Mouse (Mus musculus) spleen, postnatal 4 days (tissue): ENCODE measurements around the gene Apbb2.

Experiments used
- DNase-seq, 2 experiments: peaks; one replicate each; pipeline ENCODE4 v3.0.0; 2022; ENCODE audit warnings: low spot score in 2 of 2

Gene Apbb2

GRCm38 (mm10) chr5:66415700-66416543, 202.7 kb downstream of the Apbb2 start:
- DNase-seq: no peak

DNA sequence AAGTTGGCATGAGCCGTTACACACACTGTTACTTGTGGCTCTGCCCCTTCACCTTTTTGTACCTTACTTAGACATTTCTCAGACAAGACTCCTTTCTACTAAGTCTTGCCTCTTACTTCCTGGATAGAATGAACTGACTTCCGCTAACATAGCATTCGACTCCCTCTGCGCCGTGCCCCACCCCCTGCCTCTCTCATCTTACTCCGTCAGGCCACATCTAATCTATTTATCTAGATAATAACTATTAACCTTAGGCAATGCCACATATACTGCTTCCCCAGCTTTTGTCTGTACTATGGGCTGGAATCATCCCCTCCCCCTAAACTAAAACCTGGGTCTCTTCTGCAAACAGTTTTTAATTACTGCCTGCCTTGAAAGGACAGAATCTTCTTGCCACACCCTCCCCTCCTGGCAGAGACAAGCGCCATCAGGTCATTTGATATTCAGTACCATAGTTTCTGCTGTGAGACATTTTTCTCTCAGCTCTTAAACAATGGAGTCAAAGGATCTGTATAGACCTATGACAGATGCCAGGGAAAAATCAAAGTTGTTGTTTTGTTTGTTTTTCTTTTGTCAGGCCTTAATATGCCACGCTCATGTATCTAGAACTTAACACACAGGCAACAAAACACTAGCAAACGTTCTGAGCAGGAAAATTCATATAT, 203.4 kb downstream of the Apbb2 start:
- DNase-seq: no peak

DNA sequence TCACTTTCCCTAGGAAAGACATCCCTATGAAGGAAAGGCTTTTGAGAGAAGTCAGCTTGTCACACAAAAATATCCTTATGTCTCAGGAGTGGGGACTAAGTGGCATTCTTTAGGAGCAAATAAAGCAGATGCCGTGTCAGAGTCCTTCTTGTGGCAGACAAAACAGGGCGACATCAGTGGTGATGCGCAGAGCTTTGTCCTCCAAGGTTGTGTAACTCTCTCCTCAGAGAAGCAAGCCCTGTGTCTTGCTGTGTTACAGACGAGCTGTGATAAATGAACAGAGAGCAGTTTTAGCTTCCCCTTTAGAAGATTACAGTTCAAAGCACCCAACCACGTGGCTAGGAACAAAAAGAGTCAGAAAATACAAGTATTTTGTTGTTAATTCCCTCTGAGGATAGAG, 205.2 kb downstream of the Apbb2 start:
- DNase-seq: no peak

- DNase-seq: no peak
These were observed 205.8 kb downstream of the Apbb2 start for GRCm38 (mm10) chr5:66412821-66413220.

DNA sequence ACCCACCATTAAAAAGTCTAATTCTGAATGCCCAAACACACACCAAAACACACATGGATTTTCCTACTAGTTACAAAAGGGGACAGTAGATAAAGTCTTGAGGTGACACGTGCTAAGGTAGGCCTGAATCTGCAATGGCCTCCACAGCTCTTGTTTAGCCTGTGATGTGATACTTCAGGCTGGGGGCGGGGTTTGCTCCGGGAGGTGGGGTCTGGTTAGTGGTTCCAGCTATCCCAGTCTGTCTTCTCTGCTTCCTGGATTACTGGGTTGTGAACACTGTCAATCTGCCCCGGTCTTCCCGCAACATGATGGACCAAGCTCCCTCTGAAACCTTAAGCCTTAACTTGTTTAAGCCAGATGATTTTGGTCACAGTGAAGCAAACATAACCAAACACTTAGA, 210.0 kb downstream of the Apbb2 start:
- no peak for DNase-seq

GRCm38 (mm10) chr5:66407948-66408347, 210.6 kb downstream of the Apbb2 start:
- no peak for DNase-seq

GRCm38 (mm10) chr5:66406431-66406830, 212.2 kb downstream of the Apbb2 start:
- no peak for DNase-seq

DNA sequence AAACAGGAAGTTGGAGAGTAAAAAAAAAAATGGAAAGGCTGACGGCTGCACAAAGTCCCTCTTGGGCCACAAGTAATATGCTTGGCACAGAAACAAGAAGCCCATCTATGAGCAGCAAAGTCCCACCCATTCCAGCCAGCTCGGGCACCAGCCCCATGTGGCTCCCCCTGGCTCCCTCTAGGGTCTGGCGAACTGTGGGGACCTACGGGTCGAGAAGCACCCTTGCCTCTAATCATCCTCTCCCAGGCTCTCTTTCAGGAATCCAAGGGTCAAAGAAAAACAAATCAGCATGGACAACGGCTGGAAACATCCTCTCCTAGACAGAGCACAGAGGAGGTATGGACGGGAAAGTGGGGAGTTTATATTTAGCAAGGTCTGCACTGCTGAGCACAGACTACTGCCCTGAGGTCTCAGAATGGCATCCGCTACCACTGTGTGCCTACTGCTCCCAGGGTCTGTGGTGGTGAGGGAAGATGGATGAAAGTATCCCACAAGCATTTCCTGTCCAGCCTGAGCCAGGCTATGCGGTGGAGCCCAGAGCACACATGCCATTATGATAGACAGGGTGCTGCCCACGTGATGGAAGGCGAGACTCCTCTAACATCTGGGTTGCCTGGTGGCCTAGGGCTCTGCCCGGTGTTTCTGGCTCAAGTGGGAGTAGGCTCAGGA, 212.7 kb downstream of the Apbb2 start:
- no peak for DNase-seq

- DNase-seq: no peak
These were observed 213.3 kb downstream of the Apbb2 start for GRCm38 (mm10) chr5:66405305-66405704.

- no peak for DNase-seq
These were observed 218.0 kb downstream of the Apbb2 start for GRCm38 (mm10) chr5:66400563-66400962.

DNA sequence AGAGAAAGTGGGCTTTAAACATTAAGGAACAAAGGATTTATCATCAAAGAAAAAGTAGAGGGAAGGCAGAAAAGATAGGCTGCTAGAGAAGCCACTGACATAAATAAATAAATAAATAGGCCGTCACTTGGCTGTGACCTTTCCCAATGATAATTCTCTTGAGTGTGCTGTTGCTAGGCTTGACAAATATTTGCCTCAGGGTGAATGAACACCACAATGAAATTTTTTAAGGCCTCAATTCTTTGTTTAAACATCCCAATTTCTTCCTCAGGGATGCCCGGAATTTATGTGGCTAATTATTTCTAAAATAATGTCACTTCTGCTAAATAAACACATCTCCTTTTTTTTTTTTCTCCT, 219.3 kb downstream of the Apbb2 start:
- DNase-seq: no peak

GRCm38 (mm10) chr5:66398530-66399263, 219.9 kb downstream of the Apbb2 start:
- DNase-seq: no peak

DNA sequence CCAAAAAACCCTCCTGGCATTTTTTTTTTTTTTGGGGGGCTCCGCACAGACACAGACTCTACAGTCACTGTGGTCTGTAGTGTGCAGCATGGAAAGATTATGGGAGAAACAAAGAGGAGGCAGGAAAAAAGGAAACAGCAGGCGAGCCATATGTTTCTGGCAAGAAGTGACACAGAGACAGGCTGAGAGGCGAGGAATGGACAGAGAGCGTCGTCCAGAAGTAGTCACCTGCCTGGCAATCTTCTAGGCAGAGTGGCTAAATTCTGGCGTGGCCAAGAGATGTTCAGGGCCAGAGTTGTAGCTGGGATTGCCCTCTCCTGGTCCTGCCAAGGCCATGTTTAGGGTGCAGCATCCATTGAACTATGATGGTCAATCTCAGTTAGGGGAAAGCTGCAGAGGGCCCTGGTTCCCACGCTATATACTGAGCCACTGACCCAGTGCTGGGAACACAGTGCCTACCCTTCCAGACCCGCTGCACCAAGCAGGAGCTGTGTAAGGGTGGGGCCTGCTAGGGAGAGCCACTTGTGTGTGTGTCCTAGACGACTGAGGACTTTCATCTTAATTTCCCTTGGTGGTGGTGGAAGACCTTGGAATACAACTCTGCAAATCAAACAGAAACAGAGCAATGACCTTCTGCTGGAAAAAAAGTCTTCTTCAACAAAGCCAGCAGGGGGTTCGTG, 224.7 kb downstream of the Apbb2 start:
- DNase-seq: no peak

DNA sequence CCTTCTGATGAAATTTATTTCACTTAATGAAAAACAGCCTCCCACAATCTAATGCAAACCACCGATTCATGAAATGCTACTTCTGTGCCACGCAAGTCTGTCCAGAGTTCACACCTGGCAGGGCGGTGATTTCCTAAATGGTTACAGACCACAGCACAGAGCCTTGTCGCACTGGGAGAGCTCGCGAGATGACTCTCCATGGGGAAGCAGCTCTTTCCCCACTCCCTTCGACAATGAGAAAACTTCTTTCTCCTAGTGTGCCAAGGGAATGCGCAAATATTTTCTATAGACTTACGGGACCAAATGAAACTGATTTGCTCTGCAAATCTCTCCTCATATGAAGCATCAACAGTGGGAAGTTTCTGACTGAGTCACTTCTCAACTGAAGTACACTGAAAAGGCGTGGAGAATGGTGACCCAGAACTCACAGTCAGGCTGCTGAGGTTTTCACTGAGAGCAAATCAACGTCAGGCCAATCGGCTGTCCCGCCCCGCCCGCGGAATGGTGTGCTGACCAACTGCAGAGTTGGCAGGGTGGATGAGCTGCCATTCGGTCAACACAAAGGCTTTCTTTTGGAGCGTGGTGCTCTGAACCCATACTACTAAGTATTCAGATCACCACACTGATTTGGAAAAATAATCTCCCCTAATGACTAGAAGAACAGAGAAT, 225.6 kb downstream of the Apbb2 start:
- DNase-seq: no peak

DNA sequence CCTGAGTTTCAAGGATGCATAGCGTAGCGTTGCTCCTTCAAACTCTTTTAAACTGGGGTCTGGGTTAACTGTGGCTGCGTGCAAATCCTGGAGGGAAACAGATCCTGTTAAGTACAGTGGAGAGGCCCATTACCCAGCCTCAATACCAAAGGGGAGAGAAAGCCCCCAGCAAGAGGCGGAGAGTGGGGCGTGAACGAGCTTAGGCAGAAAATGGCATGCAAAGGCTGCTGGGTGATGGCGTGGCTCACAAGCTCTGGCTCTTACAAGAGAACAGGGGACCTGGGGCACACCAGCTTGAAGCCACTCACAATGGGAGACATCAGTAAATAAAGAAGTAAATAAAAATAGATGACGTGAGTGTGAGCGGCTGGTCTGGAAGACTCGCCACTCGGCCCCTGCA, 226.8 kb downstream of the Apbb2 start:
- no peak for DNase-seq

- no peak for DNase-seq
These were observed 227.3 kb downstream of the Apbb2 start for GRCm38 (mm10) chr5:66391299-66391698.

DNA sequence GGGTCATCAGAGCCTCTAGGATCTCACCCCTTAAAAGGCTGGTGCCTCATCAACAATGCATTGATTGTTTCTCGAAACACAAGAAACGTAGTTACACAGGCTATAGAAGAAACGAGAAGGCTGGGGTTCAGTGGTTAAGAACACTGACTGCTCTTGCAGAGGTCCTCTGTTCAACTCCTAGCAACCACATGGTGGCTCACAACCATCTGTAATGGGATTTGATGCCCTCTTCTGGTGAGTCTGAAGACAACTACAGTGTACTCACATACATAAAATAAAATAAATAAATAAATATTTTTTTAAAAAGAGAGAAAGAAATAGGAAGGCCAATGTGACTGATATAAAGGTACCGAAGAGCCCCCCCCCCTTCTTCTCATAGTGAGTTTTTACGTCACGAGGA, 228.0 kb downstream of the Apbb2 start:
- no peak for DNase-seq

GRCm38 (mm10) chr5:66387481-66387880, 231.1 kb downstream of the Apbb2 start:
- no peak for DNase-seq

GRCm38 (mm10) chr5:66385636-66386035, 232.9 kb downstream of the Apbb2 start:
- DNase-seq: no peak

GRCm38 (mm10) chr5:66384806-66385446, 233.7 kb downstream of the Apbb2 start:
- DNase-seq: no peak

- DNase-seq: no peak
These were observed 234.5 kb downstream of the Apbb2 start for GRCm38 (mm10) chr5:66384114-66384513.
